Mouse (Mus musculus) gonadal fat pad, adult 2 months (tissue): ENCODE measurements at regions not wholly inside any gene's neighbourhood (a gene's known extent, or its start where the extent isn't known, plus 50 kb on each side); places are given as distances from the start of the nearest gene placed in this dataset.

Source experiments
- DNase-seq: peaks from one replicate; pipeline ENCODE4 v3.0.0-alpha.2; 2012; ENCODE audit warnings: low read depth

DNA sequence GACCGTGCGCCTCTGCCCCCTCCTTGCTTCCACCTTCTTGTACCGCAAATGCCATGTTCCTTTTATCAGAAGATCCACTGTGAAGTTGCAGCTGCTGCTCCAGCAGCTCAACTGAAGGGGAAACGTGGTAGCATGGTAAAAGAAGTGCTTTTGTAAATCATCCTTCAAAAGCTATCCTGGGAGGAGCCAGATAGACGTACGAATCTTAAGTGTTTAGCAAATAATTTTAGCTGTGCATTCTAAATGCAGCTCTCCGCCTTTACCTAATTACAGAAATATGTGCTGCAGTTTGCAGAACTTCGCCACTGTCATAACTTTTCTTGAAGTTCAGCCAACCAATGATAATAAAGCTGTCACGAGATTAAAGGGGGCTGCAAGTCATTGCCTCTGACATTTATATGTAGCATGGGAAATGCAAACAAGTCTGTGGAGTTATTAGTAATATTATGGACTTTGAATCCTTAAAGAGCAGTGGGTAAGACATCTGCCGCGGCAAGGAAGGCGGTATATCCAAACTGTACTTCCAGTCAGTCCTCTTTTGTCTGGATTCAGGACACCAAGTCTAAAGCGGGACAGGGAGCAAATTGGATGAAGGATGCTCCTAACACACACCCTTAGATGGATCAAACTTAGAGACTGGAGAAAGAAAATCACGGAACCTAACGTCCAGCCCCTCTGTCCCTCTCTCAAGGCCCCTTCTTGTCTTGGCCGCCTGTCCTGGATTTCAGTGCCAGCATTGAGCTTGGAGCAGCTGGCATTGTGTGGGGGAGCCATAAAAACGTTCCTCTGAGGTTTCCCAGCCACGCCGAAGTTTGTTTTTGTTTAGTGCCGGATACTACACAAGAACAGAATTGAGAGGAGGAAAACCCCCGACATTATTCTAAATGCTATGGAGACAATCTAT is 320.7 kb downstream of the Epha7 start:
- no peak for DNase-seq

DNA sequence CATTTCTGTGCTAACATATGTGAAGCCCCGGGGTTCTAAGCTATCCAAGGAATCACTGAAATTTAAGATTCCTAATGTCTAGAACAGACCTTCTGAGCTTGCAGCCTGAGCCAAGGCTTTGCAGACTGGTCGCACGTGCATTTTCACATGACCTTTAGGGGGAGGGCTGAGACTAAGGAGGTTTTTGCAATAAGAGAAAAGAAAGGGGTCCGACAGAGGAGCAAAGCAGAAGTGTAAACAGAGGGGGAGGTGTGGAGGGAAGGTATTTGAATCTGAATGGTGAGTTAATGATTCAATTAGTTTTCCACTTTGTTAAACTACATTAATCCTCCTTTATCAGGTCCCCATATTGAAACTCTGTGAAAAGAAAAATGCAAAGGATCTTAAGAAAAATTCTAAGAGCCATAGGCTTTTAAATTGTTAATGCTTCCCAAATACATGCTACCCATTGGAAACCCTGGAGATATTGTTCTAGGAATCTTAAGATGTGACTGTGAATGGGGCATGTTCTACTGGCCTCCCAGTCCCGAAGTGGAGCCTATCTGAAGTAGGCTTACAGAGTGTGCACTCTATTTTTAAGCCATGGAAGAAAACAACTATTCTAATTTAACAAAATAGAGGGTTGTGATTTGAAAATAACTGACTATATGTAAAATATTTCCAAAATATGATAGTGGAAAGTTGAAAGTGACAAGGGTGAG is 322.9 kb downstream of the Epha7 start:
- DNase-seq, result no peak

DNA sequence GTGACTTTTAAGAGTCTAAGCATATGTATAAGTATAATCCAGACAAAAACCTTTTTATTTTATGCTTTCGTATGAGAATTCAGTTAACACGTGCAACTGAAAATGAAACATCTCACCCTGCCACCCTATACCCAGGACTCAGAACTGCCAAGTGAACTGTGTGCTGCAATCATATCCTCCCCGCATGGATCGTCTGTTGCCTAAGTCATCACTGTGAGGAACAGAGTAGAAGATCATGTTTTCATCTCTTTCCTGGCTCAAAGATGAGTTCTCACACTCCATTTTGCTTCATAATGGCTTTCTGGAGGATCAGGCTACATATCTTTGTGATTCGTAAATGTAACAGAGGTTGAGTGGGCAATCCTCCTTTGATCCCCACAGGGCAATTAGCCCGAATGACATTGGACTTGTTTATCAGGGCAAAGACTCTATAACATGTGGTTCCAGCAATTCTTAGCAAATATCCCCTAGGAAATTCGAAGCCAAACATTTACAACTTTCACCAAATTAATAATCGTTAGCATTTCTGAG is 325.9 kb downstream of the Epha7 start:
- DNase-seq, result no peak

DNA sequence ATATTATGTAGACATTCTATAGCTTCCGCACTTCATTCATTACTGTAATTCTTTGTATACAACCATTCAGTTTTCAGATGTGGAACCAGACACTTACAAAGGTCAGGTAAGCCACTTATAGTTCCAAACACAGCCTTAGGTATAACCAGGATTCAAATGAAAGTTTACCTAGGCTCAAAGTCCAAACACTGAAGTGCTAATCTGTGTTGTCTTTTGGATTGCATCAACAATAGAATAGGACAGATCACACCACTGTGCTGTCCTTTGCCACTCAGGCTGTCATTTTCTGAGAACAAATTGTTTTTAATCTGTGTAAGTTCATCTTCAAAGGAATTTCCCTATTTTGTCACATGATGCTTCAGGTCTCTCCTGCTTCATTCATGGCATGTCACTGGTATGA is 330.5 kb downstream of the Epha7 start:
- DNase-seq, result no peak

DNA sequence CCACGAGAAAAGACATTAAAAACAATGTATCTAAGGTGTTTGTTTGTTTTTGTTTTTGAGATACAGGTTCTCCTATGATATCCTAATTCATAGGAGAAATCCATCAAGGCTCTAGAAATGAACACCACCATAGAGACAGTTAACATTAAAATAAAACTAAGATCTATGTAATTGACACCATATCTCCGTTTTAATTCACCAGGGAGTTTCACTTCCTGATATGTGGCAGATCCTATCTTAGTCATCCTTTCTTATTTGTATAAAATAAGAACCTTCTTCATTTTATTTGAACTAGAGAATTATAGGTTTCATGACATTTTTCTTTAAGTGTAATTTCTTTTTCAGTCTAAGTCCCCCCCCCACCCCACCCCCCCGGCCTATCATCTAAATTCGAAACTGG is 332.3 kb downstream of the Epha7 start:
- DNase-seq, result no peak

DNA sequence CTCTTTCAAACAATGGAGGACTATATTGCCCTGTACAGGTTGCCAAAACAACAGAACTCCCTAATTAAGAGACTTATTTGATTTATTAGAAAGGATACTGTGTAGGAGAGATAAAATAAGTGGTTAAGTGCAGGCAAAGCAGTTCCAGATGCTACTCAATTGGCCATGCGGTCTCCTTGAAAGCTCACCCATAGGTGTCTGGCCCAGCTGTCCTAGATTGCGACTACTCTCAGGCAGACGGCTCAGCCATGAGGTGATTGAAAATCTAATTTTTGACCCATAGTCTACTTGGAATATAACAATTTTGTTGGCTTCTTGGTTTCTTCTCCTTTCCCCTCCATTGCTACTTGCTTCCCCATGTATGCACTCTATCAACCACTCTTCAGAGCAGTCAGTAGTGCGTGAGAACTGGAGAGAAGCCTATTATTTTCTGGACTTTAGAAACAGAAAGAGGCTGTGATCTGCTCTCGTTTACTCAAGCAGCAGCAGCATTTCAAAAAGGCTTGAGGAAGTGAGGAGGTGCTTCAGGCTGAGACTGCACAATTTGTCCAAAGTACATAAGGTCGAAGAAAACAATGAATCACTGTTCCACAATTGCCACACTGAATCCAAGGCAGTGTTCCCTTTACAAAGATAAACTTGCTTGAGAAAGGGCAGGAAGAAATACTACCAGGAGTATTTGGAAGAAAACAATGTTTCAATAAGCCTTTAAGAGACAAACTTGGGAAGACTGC is 339.4 kb downstream of the Epha7 start:
- DNase-seq, result no peak

DNA sequence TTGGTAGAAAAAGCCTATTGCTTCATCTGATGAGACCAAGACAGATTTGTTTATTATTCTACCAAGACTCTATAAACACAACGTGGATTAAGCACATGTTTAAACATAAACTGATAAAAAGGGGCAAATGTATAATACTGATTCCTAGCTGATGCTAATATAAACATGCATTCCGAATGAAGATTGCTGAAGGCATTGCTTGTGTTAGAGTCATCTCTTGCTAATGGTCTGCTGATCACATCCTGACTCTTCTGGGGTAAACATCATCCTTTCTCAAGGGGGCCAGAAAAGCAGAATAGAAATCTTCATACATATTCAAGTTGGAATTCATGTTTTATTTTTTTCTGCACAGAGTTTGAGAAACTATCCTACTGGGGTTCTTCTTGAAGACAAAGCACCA is 369.6 kb downstream of the Epha7 start:
- DNase-seq, result no peak

DNA sequence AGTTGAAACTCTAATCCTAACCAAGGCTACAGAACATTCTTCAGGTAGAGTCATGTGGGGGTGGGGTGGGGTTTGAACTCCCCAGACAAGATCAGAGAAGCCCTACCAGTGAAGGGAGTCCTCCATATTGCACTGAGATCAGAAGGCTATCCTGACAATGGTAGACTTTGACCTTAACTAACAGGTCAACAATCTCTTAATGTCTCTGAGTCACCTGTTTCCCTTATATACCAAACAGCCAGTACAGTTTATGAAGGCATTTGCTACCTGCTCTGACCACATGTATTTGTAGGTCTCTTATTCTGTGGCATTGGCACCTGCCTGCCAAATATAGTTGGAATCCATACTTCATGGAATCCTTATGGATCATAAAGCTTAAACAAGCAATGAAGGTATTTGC is 370.5 kb downstream of the Epha7 start:
- DNase-seq, result no peak

DNA sequence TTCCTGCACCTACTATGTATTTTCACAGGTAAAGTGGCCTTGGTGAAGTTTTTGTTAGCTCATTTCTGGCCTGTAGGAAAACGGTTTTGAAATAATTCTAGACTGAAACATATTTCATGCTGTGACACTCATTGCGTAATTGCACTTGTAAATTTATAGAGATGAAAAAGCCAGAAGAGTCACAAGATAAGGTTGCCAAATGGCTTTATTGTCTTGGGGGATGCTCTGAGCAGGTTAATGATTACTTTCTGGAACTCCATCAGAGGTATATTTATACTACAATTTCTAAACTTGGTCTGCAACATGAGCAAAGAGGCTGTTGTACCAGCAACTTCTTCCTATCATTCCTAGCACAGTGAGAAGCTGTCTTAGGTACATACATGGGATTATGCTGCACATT is 370.9 kb downstream of the Epha7 start:
- DNase-seq, result no peak

DNA sequence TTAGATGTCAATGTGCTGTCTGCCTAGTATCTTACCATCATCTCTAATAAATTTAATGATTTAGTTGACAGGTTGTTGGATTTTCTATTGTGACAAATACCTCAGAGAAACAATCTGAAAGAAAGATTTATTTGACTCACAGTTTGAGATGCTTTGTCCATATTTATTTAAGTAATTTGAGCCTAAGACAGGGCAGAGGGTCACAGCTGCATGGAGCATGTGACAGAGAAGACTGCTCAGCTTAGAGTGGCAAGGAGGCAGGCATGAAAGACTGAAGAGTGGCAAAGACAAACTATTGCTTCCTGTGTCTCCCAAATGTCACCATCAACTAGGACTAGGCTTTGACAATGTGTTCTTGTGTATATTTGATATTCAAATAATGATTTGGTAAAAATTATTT is 388.0 kb downstream of the Epha7 start:
- DNase-seq, result no peak
